Mouse (Mus musculus) limb, embryonic 12.5 days (tissue): Measurements from ENCODE around the gene Abhd5. TPM values are rescaled to one million over a fixed set of nuclear protein-coding genes. Genes with fewer than 3 reads are reported as not detected.
"Not testable (repeated sequence)": the region's sequence is repeated elsewhere in the genome, so short reads cannot be mapped to it uniquely, and the experiment has no call there.

Experiments
- ATAC-seq: fragments of 200-750 bp; cut with Nextera tagmentation; 2 replicates; pipeline ENCODE4 v1.8.0; 2017; ENCODE audit warnings: low read depth, moderate TSS enrichment; ENCODE audit not compliant: insufficient number of reproducible peaks, insufficient read depth, low FRiP score, low TSS enrichment
- H3K27ac ChIP-seq: fragments of 300-500 bp; sonication (generic); 2 replicates; pipeline ENCODE4 v1.5.1; 2016; ENCODE audit warnings: mild to moderate bottlenecking, moderate library complexity
- H3K27me3 ChIP-seq: fragments of 300-500 bp; sonication (generic); 2 replicates; pipeline ENCODE4 v1.6.1; 2016; ENCODE audit warnings: mild to moderate bottlenecking, moderate library complexity
- H3K36me3 ChIP-seq: fragments of 300-500 bp; sonication (generic); 2 replicates; pipeline ENCODE4 v1.6.1; 2016; ENCODE audit warnings: mild to moderate bottlenecking, moderate library complexity
- H3K4me1 ChIP-seq: fragments of 300-500 bp; sonication (generic); replicated peaks from 2 replicates; pipeline ENCODE4 v1.6.1; 2016
- H3K4me2 ChIP-seq: fragments of 300-500 bp; sonication (generic); 2 replicates; pipeline ENCODE4 v1.6.1; 2016; ENCODE audit warnings: mild to moderate bottlenecking, moderate library complexity
- H3K4me3 ChIP-seq: fragments of 300-500 bp; sonication (generic); replicated peaks from 2 replicates; pipeline ENCODE4 v1.5.1; 2016; ENCODE audit warnings: mild to moderate bottlenecking
- H3K9ac ChIP-seq: fragments of 300-500 bp; sonication (generic); replicated peaks from 2 replicates; pipeline ENCODE4 v1.6.1; 2016; ENCODE audit warnings: mild to moderate bottlenecking, moderate library complexity
- H3K9me3 ChIP-seq: fragments of 300-500 bp; sonication (generic); 2 replicates; pipeline ENCODE4 v1.6.1; 2016; ENCODE audit warnings: mild to moderate bottlenecking, moderate library complexity
- WGBS: fragments of 180-500 bp; shearing (Covaris S2); methylation state at CpG from one replicate; pipeline ENCODE4 v1.1.7; 2016; 5-methylcytosine and 5-hydroxymethylcytosine counted together
- polyA plus RNA-seq: library from polyadenylated mRNA; unstranded; fragments of >200 nt; fragmentation: Nextera tagmentation; extraction: Ambion mirVana; gene quantifications from 2 replicates; pipeline ENCODE4 v1.2.1, GENCODE M21; 2016

Abhd5 gene
- polyA plus RNA-seq: 22.2 and 26.3 TPM in 2 replicates

DNA sequence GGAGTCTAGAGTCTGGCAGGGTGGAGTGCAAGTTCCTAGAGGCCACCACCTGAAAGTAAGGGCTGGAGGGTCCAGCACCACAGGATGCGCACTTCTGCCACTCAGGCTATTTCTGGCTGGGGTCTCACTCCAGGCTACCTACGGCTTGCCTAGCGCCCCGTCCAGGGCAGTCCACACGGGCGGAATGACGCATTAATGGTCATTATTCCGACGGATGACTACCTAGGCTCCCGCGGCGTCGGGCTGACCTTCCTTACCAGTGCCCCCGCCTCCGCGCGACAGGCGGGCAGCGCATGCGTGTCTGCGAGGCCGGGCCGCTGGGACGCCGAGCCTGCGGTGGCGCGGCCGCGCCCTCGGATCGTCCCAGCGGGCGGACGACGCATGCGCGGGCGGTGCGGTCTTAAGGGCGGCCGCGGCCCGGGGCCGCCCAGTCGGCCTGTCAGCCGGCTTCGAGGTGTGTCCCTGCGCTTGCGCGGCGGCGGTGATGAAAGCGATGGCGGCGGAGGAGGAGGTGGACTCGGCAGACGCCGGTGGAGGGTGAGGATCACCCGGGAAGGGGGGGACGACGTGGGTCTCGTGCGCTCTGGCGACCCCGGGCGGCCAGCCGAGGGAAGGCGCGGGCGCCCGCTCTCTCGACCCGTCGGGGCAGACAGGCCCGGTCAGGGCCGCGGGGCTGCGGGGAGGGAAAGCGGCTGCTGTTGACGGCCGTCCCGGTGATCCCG lies at the start of gene Abhd5:
Abhd5 (plus strand) TSS at position 306 of the 722 bp plus-strand sequence.
- peak within 1 kb of the TSS; percentile 69 for H3K4me3 ChIP-seq
- peak; percentile 94 for ATAC-seq
- under 1% methylated on average over 83 of the region's 84 CpGs for WGBS

DNA sequence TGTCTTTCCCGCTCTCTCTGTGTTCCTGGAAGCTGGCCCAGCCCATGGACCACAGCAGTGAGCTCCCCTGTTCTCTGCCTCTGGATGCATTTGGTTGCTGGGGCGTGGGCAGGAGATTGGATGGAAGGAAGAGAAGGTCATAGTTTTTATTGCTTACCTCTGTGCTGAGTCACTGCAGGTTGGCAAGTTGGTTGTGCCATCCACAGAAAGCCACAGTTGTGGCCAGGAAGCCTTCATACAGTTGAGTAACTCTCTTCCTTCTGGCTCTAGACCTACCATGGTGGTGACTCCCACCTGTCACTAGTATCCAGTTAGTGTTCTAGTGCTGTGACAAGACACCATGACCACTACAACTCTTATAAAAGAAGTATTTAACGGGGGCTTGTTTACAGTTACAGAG lies 46.1 kb upstream of the Abhd5 start:
- H3K9me3 ChIP-seq: no peaks in the 10 kb centered on the region
- H3K27me3 ChIP-seq: no peaks in the 10 kb centered on the region
- no peak overlapping the region for H3K4me2 ChIP-seq
- no peak overlapping the region for H3K9ac ChIP-seq
- no peak overlapping the region for H3K4me3 ChIP-seq
- no peak for ATAC-seq
- no peak overlapping the region for H3K27ac ChIP-seq
- 79% methylated on average over 3 of the region's 3 CpGs for WGBS
- no peaks in the 10 kb centered on the region for H3K36me3 ChIP-seq
- no peaks in the 10 kb centered on the region for H3K4me1 ChIP-seq

More for the DNA sequence above, at the start of gene Abhd5:
- Histone ChIP-seq H3K27me3 (no peaks in the 10 kb centered on the region), H3K27ac (peak within 1 kb of the TSS; percentile 45; the same call in 1 of the 2 replicates), H3K9ac (peak within 1 kb of the TSS; percentile 87), H3K4me1 (no peaks in the 10 kb centered on the region), H3K36me3 (no peaks in the 10 kb centered on the region), H3K9me3 (no peaks in the 10 kb centered on the region), H3K4me2 (peak within 1 kb of the TSS; percentile 65)

DNA sequence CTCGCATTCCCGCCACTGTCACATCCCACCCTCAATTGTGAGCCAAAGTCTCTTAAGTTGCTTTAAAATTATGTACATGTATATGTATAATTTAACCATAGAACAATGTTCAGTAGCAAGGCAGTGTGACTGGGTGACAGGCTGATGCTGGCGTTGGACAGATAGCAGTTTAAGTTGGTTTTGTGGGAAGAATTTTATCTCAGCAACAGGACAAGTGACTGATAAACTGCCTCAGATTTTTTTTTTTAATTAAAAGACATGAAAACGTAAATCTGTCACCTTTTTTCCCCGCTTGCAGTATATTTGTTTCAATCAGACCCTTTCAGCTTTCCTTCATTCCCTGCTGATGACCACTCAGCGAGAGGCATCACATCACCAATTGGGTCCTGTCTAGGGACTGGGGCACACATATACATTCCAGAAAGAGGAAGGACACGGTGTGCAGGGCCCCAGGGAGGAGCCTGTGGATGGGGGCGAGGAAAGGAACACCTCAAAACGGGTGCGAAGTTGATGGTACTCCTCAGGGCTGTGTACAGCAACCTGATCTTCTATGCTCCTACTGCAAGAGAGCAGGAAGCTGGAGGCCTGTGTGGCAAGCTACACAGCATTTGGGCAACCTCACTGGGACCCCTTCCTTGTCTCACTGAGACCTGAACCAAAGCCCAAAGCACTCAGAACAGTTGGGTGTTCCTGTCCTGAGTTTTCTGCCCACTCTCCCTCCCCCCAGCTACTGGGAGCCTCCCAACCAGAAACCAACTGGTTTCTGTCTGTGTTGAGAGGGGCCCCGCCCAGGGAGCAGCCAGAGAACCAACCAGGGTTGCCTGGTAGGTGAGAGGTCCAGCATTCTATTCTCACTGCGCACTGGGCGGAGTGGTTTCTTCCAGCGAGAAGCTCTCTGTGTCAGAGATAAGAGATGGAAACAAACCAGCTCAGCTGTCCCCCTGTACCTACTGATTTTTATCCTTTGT lies 42.1 kb upstream of the Abhd5 start:
- 63% methylated on average over 14 of the region's 14 CpGs for WGBS
- no peaks in the 10 kb centered on the region for H3K27me3 ChIP-seq
- no peak overlapping the region for H3K4me3 ChIP-seq
- H3K9ac ChIP-seq: no peak overlapping the region
- H3K4me2 ChIP-seq: no peak overlapping the region
- H3K36me3 ChIP-seq: no peaks in the 10 kb centered on the region
- peaks cover 4% of the 10 kb centered on the region for H3K4me1 ChIP-seq
- H3K9me3 ChIP-seq: no peaks in the 10 kb centered on the region
- no peak for ATAC-seq
- H3K27ac ChIP-seq: no peak overlapping the region

DNA sequence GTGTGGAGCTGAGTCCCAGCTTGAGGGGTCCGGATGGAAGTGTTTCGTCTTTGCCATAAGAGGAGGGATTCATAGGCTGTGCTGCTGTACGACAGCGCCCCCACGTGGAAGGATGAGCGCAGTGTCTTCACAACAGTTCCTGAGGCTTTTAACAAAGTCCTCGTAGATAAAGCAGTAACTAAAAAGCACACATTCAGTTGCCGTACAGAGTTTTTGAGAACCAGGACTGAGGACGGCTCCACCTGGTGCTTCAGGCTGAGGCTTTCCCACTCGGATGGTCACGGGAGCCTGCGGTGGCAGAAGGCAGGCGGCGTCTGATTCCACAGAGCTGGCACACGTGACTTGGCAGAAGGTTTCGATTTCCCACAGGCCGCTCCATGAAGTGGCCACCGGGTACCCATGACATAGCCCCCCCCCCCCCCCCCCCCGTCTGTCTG lies 40.8 kb upstream of the Abhd5 start:
- H3K36me3 ChIP-seq: no peaks in the 10 kb centered on the region
- H3K4me1 ChIP-seq: peaks cover 4% of the 10 kb centered on the region
- H3K4me3 ChIP-seq: peak overlapping the region; percentile 42
- no peaks in the 10 kb centered on the region for H3K27me3 ChIP-seq
- H3K9me3 ChIP-seq: no peaks in the 10 kb centered on the region
- peak overlapping the region; percentile 57 for H3K4me2 ChIP-seq
- peak; percentile 86 for ATAC-seq
- 5% methylated on average over 19 of the region's 19 CpGs for WGBS
- peak overlapping the region; percentile 80 for H3K27ac ChIP-seq
- H3K9ac ChIP-seq: peak overlapping the region; percentile 58

DNA sequence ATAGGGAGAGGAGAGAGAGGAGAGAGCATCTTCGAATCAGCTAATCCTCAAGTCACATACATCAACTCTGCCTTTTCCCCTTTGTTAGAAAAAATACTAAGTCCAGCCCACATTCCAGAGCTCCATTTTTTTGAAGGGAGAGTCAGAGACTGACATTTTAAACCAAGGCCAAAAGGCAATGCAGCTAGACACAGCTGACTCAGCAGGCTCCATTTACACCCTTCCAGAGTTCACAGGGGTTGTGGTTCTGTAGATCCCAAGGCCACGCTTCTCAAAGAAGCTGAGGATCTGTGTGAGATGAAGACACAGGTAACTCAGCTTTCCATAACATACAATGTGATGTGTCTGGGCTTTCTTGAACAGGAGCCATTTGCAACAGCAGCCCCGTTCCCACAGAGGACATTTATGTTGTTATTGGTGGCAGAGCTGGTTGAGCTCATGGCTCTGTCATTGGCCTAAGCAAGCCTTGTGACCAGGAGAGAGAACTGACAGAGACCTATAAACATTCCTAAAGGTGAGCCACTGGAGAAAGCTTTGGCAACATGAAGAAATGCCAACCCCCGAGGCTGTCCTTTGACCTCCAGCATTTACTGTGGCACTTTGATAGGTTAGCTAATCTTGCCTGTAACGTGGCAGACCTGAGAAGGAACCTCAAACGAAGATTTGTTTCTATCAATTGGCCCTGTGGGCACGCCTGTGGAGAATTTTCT lies 40.2 kb upstream of the Abhd5 start:
- Histone ChIP-seq H3K27ac (peak overlapping the region; percentile 80), H3K9me3 (no peaks in the 10 kb centered on the region), H3K36me3 (no peaks in the 10 kb centered on the region), H3K9ac (peak overlapping the region; percentile 58), H3K4me3 (peak overlapping the region; percentile 42), H3K4me1 (peaks cover 4% of the 10 kb centered on the region), H3K4me2 (peak overlapping the region; percentile 57), H3K27me3 (no peaks in the 10 kb centered on the region)
- ATAC-seq: 0 out of 2 replicates have a peak, but pooled peaks have one; percentile 17
- 72% methylated on average over 7 of the region's 7 CpGs for WGBS

DNA sequence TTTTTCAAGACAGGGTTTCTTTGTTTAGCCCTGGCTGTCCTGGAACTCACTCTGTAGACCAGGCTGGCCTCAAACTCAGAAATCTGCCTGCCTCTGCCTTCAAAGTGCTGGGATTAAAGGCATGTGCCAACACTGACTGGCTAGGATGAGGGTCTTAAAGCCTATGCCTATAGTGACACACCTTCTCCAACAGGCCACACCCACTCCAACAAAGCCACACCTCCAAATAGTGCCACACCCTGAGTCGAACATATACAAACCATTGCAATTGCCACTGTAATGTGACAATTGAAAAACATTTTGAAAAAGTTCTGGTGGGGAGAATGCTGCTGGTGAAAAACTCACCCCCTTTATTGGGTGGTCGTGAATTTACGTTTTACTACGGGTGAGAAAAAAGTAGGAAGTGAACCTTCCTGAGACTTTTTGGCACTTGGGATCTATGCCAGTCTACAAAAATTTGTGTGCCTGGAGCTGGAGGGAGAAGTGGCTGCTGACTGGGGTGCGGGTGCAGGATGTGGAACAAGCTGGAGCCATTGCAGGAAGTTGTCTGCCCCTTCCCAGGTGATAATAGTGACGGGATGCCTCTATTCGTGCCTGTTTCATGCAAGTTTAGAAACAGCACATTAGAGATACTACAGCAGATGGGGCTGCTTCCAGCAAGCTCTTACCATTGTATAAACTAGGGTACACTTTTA lies 39.0 kb upstream of the Abhd5 start:
- no peak for ATAC-seq
- no peak overlapping the region for H3K4me3 ChIP-seq

DNA sequence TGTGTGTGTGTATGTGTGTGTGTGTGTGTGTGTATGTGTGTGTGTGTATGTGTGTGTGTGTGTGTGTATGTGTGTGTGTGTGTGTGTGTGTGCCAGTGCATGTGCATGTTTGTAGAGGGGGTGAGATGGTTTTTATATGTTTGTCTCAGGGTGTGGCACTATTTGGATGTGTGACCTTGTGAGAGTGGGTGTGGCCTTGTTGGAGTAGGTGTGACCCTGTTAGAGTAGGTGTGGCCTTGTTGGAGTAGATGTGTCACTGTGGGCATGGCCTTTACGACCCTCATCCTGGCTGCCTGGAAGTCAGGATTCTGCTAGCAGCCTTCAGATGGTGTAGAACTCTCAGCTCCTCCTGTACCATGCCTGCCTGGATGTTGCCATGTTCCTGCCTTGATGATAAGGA lies 38.3 kb upstream of the Abhd5 start:
- ATAC-seq, H3K4me2 ChIP-seq, H3K4me3 ChIP-seq: not testable (repeated sequence)

More for the DNA sequence above, 39.0 kb upstream of the Abhd5 start:
- Histone ChIP-seq H3K4me2 (no peak overlapping the region), H3K27me3 (no peaks in the 10 kb centered on the region), H3K4me1 (peaks cover 4% of the 10 kb centered on the region), H3K36me3 (no peaks in the 10 kb centered on the region), H3K9ac (no peak overlapping the region), H3K9me3 (no peaks in the 10 kb centered on the region), H3K27ac (no peak overlapping the region)
- 81% methylated on average over 7 of the region's 7 CpGs for WGBS

DNA sequence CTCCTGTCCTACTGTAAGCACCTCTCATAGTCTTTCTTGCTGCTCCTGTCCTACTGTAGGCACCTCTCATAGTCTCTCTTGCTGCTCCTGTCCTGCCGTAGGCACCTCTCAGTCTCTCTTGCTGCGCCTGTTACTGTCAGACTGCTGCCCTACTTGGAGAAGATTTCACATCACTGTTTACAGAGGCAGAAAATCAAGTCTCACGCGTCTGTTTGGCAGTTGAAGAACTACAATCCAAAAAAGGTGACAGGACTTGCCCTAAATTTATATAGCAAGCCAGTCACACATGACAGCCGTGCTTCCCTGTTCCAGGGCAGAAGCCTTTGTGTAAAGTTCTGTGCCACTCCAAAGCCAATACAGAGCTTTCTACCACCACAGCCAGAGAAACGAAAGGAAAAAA lies 37.0 kb upstream of the Abhd5 start:
- peaks cover 4% of the 10 kb centered on the region for H3K4me1 ChIP-seq
- H3K36me3 ChIP-seq: no peaks in the 10 kb centered on the region
- H3K27ac ChIP-seq: no peak overlapping the region
- 92% methylated on average over 6 of the region's 6 CpGs for WGBS
- no peak overlapping the region for H3K4me2 ChIP-seq
- H3K9me3 ChIP-seq: no peaks in the 10 kb centered on the region
- H3K27me3 ChIP-seq: no peaks in the 10 kb centered on the region
- no peak overlapping the region for H3K4me3 ChIP-seq
- ATAC-seq: no peak
- H3K9ac ChIP-seq: no peak overlapping the region

More for the DNA sequence above, 38.3 kb upstream of the Abhd5 start:
- H3K4me1 ChIP-seq, H3K9ac ChIP-seq, H3K9me3 ChIP-seq, H3K36me3 ChIP-seq, H3K27me3 ChIP-seq, H3K27ac ChIP-seq: not testable (repeated sequence)
- WGBS: 64% methylated on average over 1 of the region's 1 CpGs

DNA sequence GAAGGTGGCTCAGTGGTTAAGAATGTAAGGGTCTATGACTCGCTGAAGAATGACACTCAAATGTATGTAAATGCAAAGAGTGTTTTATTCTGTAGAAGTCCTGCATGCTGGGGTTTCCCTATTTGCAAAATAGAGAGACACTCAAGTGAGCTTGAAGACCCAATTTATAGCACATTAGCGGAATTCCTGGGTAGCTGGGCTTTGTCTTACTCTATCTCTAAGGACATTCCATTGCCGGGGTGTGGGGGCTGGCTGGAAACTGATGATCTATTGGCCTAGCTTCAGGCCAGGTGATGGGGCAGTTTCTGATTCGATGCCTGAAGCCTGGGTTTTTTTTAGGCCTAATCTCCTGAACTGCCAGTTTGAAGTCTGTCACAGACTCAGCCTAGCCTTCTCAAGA lies 36.5 kb upstream of the Abhd5 start:
- no peak for ATAC-seq
- no peak overlapping the region for H3K4me3 ChIP-seq
- H3K9me3 ChIP-seq: no peaks in the 10 kb centered on the region
- H3K4me2 ChIP-seq: no peak overlapping the region
- H3K36me3 ChIP-seq: no peaks in the 10 kb centered on the region
- H3K4me1 ChIP-seq: peaks cover 4% of the 10 kb centered on the region
- WGBS: 72% methylated on average over 4 of the region's 4 CpGs
- H3K9ac ChIP-seq: no peak overlapping the region
- H3K27ac ChIP-seq: no peak overlapping the region
- H3K27me3 ChIP-seq: no peaks in the 10 kb centered on the region

DNA sequence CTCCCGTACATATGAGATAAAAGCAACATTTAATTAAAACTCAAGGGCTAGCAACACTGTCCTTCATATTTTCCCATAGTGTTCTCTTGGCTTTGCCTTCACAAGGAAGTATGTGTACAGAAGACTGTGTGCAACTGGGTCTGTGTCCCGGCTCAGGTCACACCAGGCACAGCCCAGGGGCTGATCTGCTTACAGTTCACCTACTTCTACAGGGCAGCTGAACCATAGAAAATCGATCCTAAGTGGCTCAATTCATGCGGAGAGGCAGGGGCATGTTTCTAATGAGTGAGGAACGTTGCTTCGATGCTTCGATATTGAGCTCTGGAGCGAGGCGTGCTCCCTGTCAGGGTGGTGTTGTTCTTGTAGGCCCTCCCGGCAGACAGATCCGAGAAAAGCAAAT lies 35.9 kb upstream of the Abhd5 start:
- Histone ChIP-seq H3K36me3 (no peaks in the 10 kb centered on the region), H3K27ac (no peak overlapping the region), H3K9me3 (no peaks in the 10 kb centered on the region), H3K4me2 (no peak overlapping the region), H3K9ac (no peak overlapping the region), H3K4me1 (peaks cover 4% of the 10 kb centered on the region), H3K27me3 (no peaks in the 10 kb centered on the region), H3K4me3 (no peak overlapping the region)
- no peak for ATAC-seq
- 84% methylated on average over 11 of the region's 11 CpGs for WGBS
